Mouse (Mus musculus): ENCODE measurements at regions not wholly inside any gene's neighbourhood (a gene's known extent, or its start where the extent isn't known, plus 50 kb on each side); places are given as distances from the start of the nearest gene placed in this dataset.

- Histone ChIP-seq H3K4me3 (ENCODE audit: insufficient read depth, low read depth, low read length) (no peak overlapping the region), H3K27ac (ENCODE audit: insufficient read depth, low read depth, low read length) (no peak overlapping the region), H3K4me1 (ENCODE audit: control insufficient read depth, insufficient read depth, low read length) (no peaks in the 10 kb centered on the region), H3K36me3 (ENCODE audit: control insufficient read depth, insufficient read depth, low read length) (no peaks in the 10 kb centered on the region), H3K27me3 (replicated peaks; ENCODE audit: control insufficient read depth, insufficient read depth, low read length) (no peaks in the 10 kb centered on the region)
- peak; percentile 44 for DNase-seq
- peak; percentile 68 for TF ChIP-seq CTCF (conservative IDR thresholded peaks at IDR 0.05; ENCODE audit: insufficient read depth, insufficient read length, low read depth, low read length)
- TF ChIP-seq POLR2A (IDR thresholded peaks at IDR 0.05; ENCODE audit: low read depth, low read length) = no peak
- WGBS = 41% methylated on average over 11 of the region's 11 CpGs
These were observed 98.7 kb upstream of the Otud7a start for GRCm38 (mm10) chr7:63345671-63346392.

- no peaks in the 10 kb centered on the region for H3K4me1 ChIP-seq (ENCODE audit: control insufficient read depth, insufficient read depth, low read length)
- no peaks in the 10 kb centered on the region for H3K36me3 ChIP-seq (ENCODE audit: control insufficient read depth, insufficient read depth, low read length)
- no peak for DNase-seq
- H3K27me3 ChIP-seq (replicated peaks; ENCODE audit: control insufficient read depth, insufficient read depth, low read length) = no peaks in the 10 kb centered on the region
- WGBS = 89% methylated on average over 2 of the region's 2 CpGs
- TF ChIP-seq POLR2A (IDR thresholded peaks at IDR 0.05; ENCODE audit: low read depth, low read length) (no peak), CTCF (conservative IDR thresholded peaks at IDR 0.05; ENCODE audit: insufficient read depth, insufficient read length, low read depth, low read length) (no peak)
- H3K27ac ChIP-seq (ENCODE audit: insufficient read depth, low read depth, low read length) = no peak overlapping the region
- no peak overlapping the region for H3K4me3 ChIP-seq (ENCODE audit: insufficient read depth, low read depth, low read length)
These were observed 98.2 kb upstream of the Otud7a start for GRCm38 (mm10) chr7:63346393-63346730.
